Mouse (Mus musculus): ENCODE measurements at regions not wholly inside any gene's neighbourhood (a gene's known extent, or its start where the extent isn't known, plus 50 kb on each side); places are given as distances from the start of the nearest gene placed in this dataset.

- TF ChIP-seq POLR2A (IDR thresholded peaks at IDR 0.05; ENCODE audit: control insufficient read depth, extremely low read depth, insufficient read depth, low read length, poor library complexity) (no peak), CTCF (IDR thresholded peaks at IDR 0.05; ENCODE audit: borderline replicate concordance, control insufficient read depth, extremely low read depth, insufficient read depth, low read length, poor library complexity) (no peak)
These were observed 431.1 kb downstream of the Adam3 start for GRCm38 (mm10) chr8:24294565-24294964.
